Mouse (Mus musculus) hematopoietic stem cell, adult 5-6 weeks (primary cell): ENCODE measurements at regions not wholly inside any gene's neighbourhood (a gene's known extent, or its start where the extent isn't known, plus 50 kb on each side); places are given as distances from the start of the nearest gene placed in this dataset.

Experiments
- ATAC-seq, 2 experiments: fragments of 125-278 bp in 1 of 2; replicated peaks in 1 of 2; 2 replicates each; pipeline ENCODE4 v1.8.0; 2016 to 2017; ENCODE audit warnings: inconsistent platforms in 2 of 2, mild to moderate bottlenecking in 2 of 2, moderate number of reproducible peaks in 2 of 2, low read depth in 1 of 2, moderate TSS enrichment in 1 of 2; ENCODE audit not compliant: low FRiP score in 2 of 2, poor library complexity in 2 of 2, severe bottlenecking in 2 of 2, insufficient read depth in 1 of 2, low TSS enrichment in 1 of 2

- ATAC-seq = no peak
Measured at GRCm38 (mm10) chr4:33663616-33664473, 260.5 kb upstream of the Cnr1 start.

GRCm38 (mm10) chr4:33664474-33664822 is 259.9 kb upstream of the Cnr1 start:
- no peak for ATAC-seq

GRCm38 (mm10) chr4:33665250-33665873 is 259.0 kb upstream of the Cnr1 start:
- ATAC-seq = no peak

GRCm38 (mm10) chr4:33668431-33668830 is 256.0 kb upstream of the Cnr1 start:
- no peak for ATAC-seq

GRCm38 (mm10) chr4:33675044-33675443 is 249.3 kb upstream of the Cnr1 start:
- ATAC-seq = no peak

DNA sequence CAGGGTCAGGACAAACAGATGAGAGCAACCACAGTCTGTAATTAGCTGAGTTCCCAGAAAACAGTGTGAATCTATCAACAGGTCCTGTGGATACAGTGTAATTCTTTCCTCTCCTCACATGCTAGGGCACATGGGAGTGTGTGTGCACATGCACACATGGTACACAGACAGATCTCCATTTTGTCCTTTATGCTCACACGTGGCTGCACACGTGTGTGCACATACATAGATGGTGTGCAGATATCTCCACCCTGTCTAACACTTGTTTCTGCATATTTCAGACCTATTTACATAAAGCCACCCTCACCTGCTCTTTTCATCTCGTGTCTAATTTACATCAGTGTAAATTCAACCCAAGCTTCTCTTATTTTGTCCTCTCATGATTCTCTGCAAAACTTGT is 245.0 kb upstream of the Cnr1 start:
- no peak for ATAC-seq

DNA sequence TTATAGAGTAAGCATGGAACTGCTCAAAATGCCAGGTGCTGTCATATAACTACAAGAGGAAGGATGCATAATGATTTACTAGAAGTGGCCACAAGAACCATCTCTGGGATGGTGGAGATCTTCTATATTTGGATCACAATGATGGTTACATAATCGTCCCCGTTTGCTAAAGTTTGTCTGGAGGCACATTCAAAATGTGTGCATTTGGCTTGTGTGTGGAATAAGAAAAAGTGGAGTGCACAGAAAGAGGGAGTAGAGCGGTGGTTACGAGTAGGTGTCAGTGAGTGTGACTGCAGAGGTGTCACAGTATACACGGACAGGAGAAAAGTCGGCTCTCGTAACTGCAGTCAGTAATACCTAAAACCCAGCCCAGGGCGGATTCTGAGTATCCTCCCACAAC is 238.3 kb upstream of the Cnr1 start:
- ATAC-seq = no peak

- no peak for ATAC-seq
Measured at GRCm38 (mm10) chr4:33687434-33687833, 237.0 kb upstream of the Cnr1 start.

- ATAC-seq = no peak
Measured at GRCm38 (mm10) chr4:33693441-33693840, 231.0 kb upstream of the Cnr1 start.

GRCm38 (mm10) chr4:33696969-33697368 is 227.4 kb upstream of the Cnr1 start:
- ATAC-seq = no peak

DNA sequence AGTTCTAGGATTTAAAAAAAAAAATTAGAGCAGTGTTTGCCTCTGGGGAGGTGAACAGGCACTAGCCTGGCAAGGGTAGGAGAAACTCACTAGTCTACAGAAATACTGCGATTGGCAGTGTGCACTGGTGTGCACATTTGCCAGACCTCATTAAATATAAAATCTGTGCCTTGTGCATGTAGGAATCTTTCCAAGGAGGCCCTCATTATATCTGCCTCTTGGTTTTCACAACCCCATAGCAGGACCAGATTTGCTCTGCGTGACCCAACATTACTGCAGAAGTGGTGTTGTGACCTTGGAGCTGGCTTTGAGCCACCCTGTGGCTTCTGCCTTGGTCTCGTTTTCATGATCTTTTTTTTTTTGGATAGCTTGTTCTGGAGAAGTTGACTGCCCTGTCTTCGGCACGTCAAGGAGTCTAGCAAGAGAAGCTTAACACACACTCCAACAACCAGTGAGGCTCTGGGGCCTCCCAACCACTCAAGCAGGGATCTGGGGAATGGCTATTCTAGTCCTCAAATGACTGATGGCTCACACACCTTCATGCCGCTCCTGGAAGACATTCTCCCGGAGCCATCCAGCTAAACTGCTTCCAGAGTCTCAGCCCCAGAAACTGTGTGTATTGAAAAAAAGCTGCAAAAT is 222.2 kb upstream of the Cnr1 start:
- ATAC-seq = no peak

GRCm38 (mm10) chr4:33705722-33706121 is 218.7 kb upstream of the Cnr1 start:
- no peak for ATAC-seq

- ATAC-seq = no peak
Measured at GRCm38 (mm10) chr4:33706785-33707184, 217.6 kb upstream of the Cnr1 start.

DNA sequence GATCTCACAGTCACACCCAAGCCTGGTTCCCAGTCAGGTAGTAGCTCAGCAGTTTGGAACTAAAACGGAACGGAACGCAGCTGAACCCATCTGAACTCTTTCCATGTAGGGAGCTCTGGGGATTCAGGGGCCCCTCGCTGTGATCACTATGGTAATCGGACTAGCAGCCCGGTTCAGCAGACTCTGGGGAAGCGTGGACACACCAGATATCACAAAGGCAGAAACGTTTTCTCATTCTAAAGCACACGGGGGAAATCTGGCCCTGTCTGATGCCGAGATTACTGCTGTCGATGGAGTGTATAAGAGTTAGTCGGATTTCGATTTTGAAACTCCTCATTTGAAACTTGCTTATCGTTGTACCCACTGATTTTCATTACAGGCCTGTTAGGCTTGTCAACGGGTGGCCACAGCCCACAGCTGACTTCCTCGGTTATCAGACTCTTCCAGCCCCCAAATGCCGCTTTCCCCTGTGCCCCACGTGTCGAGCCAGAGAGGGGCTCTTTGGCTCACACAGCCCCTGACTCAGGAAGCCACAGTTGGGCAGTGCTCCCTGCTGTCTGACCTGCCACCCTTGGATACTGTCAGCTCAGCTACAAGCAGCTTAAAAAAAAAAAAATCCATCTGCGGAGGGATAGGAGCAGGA is 207.8 kb upstream of the Cnr1 start:
- ATAC-seq = peak; percentile 53 to 59

- ATAC-seq = no peak
Measured at GRCm38 (mm10) chr4:33720972-33721371, 203.4 kb upstream of the Cnr1 start.

DNA sequence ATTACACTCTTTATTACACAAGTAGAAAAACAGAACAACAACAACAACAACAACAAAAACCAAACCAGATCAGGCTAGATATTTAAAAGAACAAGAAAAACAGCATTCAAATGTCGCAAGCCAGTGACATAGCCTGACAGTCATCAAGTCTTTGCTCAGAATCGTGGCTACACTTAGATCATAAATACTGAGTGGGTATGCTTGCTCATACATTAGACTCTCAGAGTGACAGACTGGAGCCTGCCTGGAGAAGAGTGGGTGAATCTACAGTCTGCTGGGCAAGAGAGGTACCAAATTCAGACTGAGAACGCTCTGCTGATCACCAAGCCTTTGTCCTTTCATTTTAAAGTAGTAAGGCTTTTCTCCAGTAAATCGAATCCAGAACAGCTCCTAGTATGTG is 202.4 kb upstream of the Cnr1 start:
- no peak for ATAC-seq

- ATAC-seq = no peak
Measured at GRCm38 (mm10) chr4:33731837-33732236, 192.6 kb upstream of the Cnr1 start.

DNA sequence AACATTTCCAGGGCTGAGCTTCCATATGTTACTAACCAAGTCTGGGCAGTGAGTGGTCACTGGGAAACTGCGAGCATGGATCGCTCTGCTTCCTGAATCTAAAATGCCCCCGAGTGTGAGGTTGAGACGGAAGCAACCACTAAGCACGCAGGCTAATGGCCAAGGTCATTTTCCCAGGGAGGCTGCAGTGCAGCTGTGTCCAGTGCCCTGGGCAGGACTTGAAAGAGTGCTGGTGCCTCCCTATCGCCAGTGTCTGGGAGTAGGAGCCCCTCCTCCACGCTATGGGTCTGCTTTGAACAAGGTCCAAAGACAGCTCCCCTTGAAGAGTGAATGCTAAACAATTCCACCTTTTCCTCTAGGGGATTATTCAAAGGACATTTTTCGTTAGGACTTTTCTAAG is 189.5 kb upstream of the Cnr1 start:
- no peak for ATAC-seq
